Mouse (Mus musculus) myocyte (in vitro differentiated cells): ENCODE measurements around the gene Ppp1r13l.

ENCODE experiments used
- CEBPB ChIP-seq: IDR thresholded peaks from 2 replicates; pipeline ENCODE4 v1.6.1; 2011; ENCODE audit warnings: mild to moderate bottlenecking, moderate library complexity; ENCODE audit not compliant: poor library complexity, insufficient read depth, severe bottlenecking
- E2F4 ChIP-seq: IDR thresholded peaks from one replicate; pipeline ENCODE4 v1.6.1; 2011; ENCODE audit warnings: mild to moderate bottlenecking, control low read depth, moderate library complexity; ENCODE audit not compliant: insufficient read depth
- MAX ChIP-seq: IDR thresholded peaks from one replicate; pipeline ENCODE4 v1.6.1; 2011; ENCODE audit warnings: low read depth, mild to moderate bottlenecking, control low read depth
- MYOD1 ChIP-seq, 3 experiments: IDR thresholded peaks; one replicate each; pipeline ENCODE4 v1.6.1; 2011; ENCODE audit warnings: control low read depth in 2 of 3, low read depth in 2 of 3, mild to moderate bottlenecking in 2 of 3, moderate library complexity in 1 of 3; ENCODE audit not compliant: insufficient read length in 2 of 3, control insufficient read depth in 1 of 3
- MYOG ChIP-seq, 3 experiments: IDR thresholded peaks; one replicate each; pipeline ENCODE4 v1.6.1; 2011; ENCODE audit warnings: control low read depth in 2 of 3, low read depth in 2 of 3, mild to moderate bottlenecking in 2 of 3; ENCODE audit not compliant: insufficient read length in 2 of 3, control insufficient read depth in 1 of 3, insufficient read depth in 1 of 3
- POLR2A ChIP-seq: IDR thresholded peaks from one replicate; pipeline ENCODE4 v1.6.1; 2011; ENCODE audit warnings: low read depth, mild to moderate bottlenecking, control low read depth, moderate library complexity; ENCODE audit not compliant: insufficient read length
- SRF ChIP-seq: IDR thresholded peaks from one replicate; pipeline ENCODE4 v1.6.1; 2011; ENCODE audit warnings: low read depth; ENCODE audit not compliant: control insufficient read depth, insufficient read length
- TCF12 ChIP-seq: IDR thresholded peaks from one replicate; pipeline ENCODE4 v1.6.1; 2011; ENCODE audit warnings: mild to moderate bottlenecking, control low read depth; ENCODE audit not compliant: poor library complexity, insufficient read depth, severe bottlenecking
- TCF3 ChIP-seq: IDR thresholded peaks from one replicate; pipeline ENCODE4 v1.6.1; 2011; ENCODE audit warnings: low read depth, control low read depth; ENCODE audit not compliant: insufficient read length
- USF1 ChIP-seq: IDR thresholded peaks from one replicate; pipeline ENCODE4 v1.6.1; 2011; ENCODE audit warnings: low read depth, mild to moderate bottlenecking, control low read depth, moderate library complexity

DNA sequence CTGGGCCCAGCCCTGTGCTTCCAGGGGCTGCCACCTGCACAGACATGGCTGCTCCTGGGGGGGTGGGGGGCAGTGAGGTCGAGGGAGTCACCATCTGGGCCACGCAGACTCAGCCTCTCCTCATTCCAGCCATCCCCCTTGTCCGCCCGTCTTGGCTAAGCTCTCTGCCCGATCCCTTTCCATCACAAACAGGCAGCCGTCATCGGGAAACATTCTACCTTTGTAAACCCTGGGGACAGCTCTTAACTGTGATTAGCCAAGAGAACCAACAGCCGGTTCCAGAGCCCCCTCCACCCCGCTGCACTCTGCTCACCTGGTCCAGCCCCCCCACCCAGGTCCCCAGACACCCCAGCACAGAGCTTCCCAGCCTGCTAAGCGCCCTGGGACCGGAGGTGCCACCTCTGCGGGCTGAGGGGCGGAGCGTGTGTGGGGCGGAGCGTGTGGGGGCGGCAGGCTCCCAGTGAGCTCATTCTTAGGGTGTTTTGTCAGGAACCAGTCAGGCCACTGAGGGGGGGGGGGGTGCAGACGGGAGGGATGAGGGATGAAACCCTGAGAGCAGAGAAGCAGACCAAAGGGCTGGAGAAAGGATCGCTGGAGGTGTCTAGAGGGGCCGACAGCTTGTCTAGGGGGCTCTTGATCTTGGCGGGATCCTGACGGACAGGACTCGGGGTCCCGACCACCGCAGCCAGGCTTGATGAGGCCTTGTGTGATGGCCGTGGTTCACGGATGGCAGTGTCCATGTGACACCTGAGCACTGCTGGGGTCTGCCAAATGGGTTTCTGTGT lies 40.1 kb downstream of the Ppp1r13l start:
- TF ChIP-seq POLR2A (no peak), SRF (no peak), MAX (no peak), MYOG (IDR thresholded peaks at IDR 0.05; ENCODE audit: control insufficient read depth in 1 of 3, insufficient read depth in 1 of 3, insufficient read length in 2 of 3, low read depth in 2 of 3) (no peak), USF1 (no peak), E2F4 (no peak), CEBPB (no peak), TCF12 (no peak), TCF3 (no peak), MYOD1 (IDR thresholded peaks at IDR 0.05; ENCODE audit: control insufficient read depth in 1 of 3, insufficient read length in 2 of 3, low read depth in 2 of 3) (no peak)
